ENCODE assay signal across 29 mouse cellular contexts in the genomic region with DNA sequence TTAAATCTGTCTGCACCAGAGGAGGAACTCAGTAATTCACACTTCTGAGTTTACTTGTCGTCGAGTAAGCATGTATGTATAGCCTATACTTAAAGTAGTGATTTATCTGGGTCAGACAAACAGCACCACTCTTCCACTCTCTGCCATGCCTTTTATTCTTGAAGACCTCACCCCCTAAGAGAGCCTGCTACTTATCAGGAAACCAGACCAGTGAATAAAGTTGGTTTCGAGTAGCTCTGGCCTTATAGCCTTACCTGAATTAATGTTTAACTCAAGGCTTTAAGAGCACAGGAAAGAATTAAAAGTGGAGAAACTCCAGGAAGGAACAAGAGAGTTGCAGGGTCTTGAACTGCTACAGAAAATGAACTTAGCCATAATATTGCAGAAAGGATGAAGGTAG.
DNase-seq lines count a peak whose midpoint lies in the region; ATAC-seq and TF ChIP-seq lines count a peak whose summit lies in the region.
"Had no signal": no experiment of that assay in that cellular context is flagged by ENCODE, and none has a peak within 500 bp of the region (broad histone marks: within the 10 kb centered on the region; RNA-seq: fewer than 3 reads in every experiment).

No protein-coding gene starts in this region.

- H3K9me3 ChIP-seq in lung, postnatal 0 days (ENCODE audit: low read length): no peaks in the 10 kb centered on the region
- H3K9me3 ChIP-seq in neural tube, embryonic 15.5 days (replicated peaks): no peaks in the 10 kb centered on the region
- H3K9me3 ChIP-seq: embryonic facial prominence, embryonic 10.5 days; embryonic facial prominence, embryonic 15.5 days; forebrain, embryonic 13.5 days; heart, embryonic 12.5 days; hindbrain, embryonic 13.5 days; liver, embryonic 12.5 days had no signal

- no peaks in the 10 kb centered on the region for H3K36me3 ChIP-seq in lung, postnatal 0 days (ENCODE audit: insufficient read depth, low read length)
- H3K36me3 ChIP-seq in neural tube, embryonic 15.5 days: no peaks in the 10 kb centered on the region
- H3K36me3 ChIP-seq: embryonic facial prominence, embryonic 10.5 days; embryonic facial prominence, embryonic 15.5 days; heart, embryonic 12.5 days; hindbrain, embryonic 13.5 days; liver, embryonic 12.5 days had no signal

- H3K9ac ChIP-seq in lung, postnatal 0 days (replicated peaks; ENCODE audit: low read depth): no peak overlapping the region
- H3K9ac ChIP-seq in neural tube, embryonic 15.5 days (replicated peaks): no peak overlapping the region
- H3K9ac ChIP-seq: embryonic facial prominence, embryonic 15.5 days; forebrain, embryonic 13.5 days; heart, embryonic 12.5 days; hindbrain, embryonic 13.5 days; liver, embryonic 12.5 days; liver, postnatal 0 days had no signal

- 0 out of 2 replicates have a peak overlapping the region, but pooled peaks have one; percentile 46 for H3K27ac ChIP-seq in gastrocnemius, adult 2 months
- no peak overlapping the region for H3K27ac ChIP-seq in lung, postnatal 0 days (ENCODE audit: low read length)
- H3K27ac ChIP-seq in neural tube, embryonic 15.5 days (replicated peaks): no peak overlapping the region
- H3K27ac ChIP-seq: embryonic facial prominence, embryonic 10.5 days; embryonic facial prominence, embryonic 15.5 days; forebrain, embryonic 13.5 days; heart, adult 2 months; hindbrain, embryonic 13.5 days; liver, embryonic 12.5 days had no signal

- no peak overlapping the region for H3K4me2 ChIP-seq in lung, postnatal 0 days (replicated peaks; ENCODE audit: low read depth, low read length)
- no peak overlapping the region for H3K4me2 ChIP-seq in neural tube, embryonic 15.5 days
- H3K4me2 ChIP-seq: embryonic facial prominence, embryonic 15.5 days; forebrain, embryonic 13.5 days; heart, embryonic 12.5 days; hindbrain, embryonic 13.5 days; liver, embryonic 12.5 days had no signal

- H3K4me1 ChIP-seq in lung, postnatal 0 days (ENCODE audit: insufficient read depth, low read depth, low read length): no peaks in the 10 kb centered on the region
- no peaks in the 10 kb centered on the region for H3K4me1 ChIP-seq in lung, adult 2 months (ENCODE audit: control insufficient read depth, insufficient read depth, low read length)
- H3K4me1 ChIP-seq in neural tube, embryonic 15.5 days: no peaks in the 10 kb centered on the region
- H3K4me1 ChIP-seq: embryonic facial prominence, embryonic 15.5 days; forebrain, embryonic 13.5 days; heart, embryonic 12.5 days; hindbrain, embryonic 13.5 days; liver, embryonic 12.5 days had no signal

- no peak for DNase-seq in gastrocnemius, adult 2 months
- no peak for DNase-seq in gastrocnemius, postnatal 25 days
- DNase-seq in kidney, adult 9 months: peak; percentile 13
- DNase-seq in kidney, postnatal 36 days: no peak
- peak; percentile 37 for DNase-seq in lung, postnatal 0 days (ENCODE audit: low spot score)
- DNase-seq in lung, adult 2 months: no peak
- peak; percentile 7 for DNase-seq in yolk sac, embryonic 10.5 days (ENCODE audit: low spot score)
- DNase-seq: adrenal gland, adult 2 months; adrenal gland, postnatal 36 days; cerebellum, adult 2 months; cerebellum, postnatal 14 days; heart, adult 2 months; heart, postnatal 4 days; layer of hippocampus, postnatal 36 days; left cerebral cortex, postnatal 4 days; liver, postnatal 0 days; midbrain, embryonic 14.5 days; retina, postnatal 1 day; right cerebral cortex, postnatal 14 days; thymus, postnatal 4 days had no signal

- 44% methylated on average over 3 of the region's 3 CpGs for WGBS in lung, postnatal 0 days
- WGBS in lung, adult 2 months: 63% methylated on average over 3 of the region's 3 CpGs
- WGBS in neural tube, embryonic 15.5 days: 68% methylated on average over 3 of the region's 3 CpGs

- intact Hi-C loops in gastrocnemius, adult 2 months (cut with DNase I): no loop called here

- TF ChIP-seq EP300 in lung, postnatal 0 days (IDR thresholded peaks at IDR 0.05): no peak

- no peak for TF ChIP-seq POLR2A in lung, adult 2 months (IDR thresholded peaks at IDR 0.05; ENCODE audit: borderline replicate concordance, extremely low read depth, low read depth, low read length)

- H3K4me3 ChIP-seq in gastrocnemius, adult 2 months: no peak overlapping the region
- H3K4me3 ChIP-seq in lung, postnatal 0 days (ENCODE audit: low read depth, low read length): no peak overlapping the region
- no peak overlapping the region for H3K4me3 ChIP-seq in lung, adult 2 months (replicated peaks; ENCODE audit: extremely low read depth, low read depth, low read length)
- H3K4me3 ChIP-seq in neural tube, embryonic 15.5 days (replicated peaks): no peak overlapping the region
- H3K4me3 ChIP-seq: embryonic facial prominence, embryonic 10.5 days; embryonic facial prominence, embryonic 15.5 days; forebrain, embryonic 13.5 days; heart, adult 2 months; heart, embryonic 12.5 days; hindbrain, embryonic 13.5 days; liver, embryonic 12.5 days had no signal

- no peak for ATAC-seq in lung, postnatal 0 days
- ATAC-seq in neural tube, embryonic 15.5 days (ENCODE audit: low FRiP score): no peak
- ATAC-seq: activated CD4-positive, CD25-positive, alpha-beta regulatory T cell, adult 4 months; forebrain, embryonic 13.5 days; liver, embryonic 12.5 days; liver, postnatal 0 days had no signal

- TF ChIP-seq CTCF in gastrocnemius, adult 2 months (IDR thresholded peaks at IDR 0.05): no peak
- no peak for TF ChIP-seq CTCF in lung, postnatal 0 days (IDR thresholded peaks at IDR 0.05)
- TF ChIP-seq CTCF in lung, adult 2 months (IDR thresholded peaks at IDR 0.05; ENCODE audit: insufficient read depth, low read length): no peak

- no peaks in the 10 kb centered on the region for H3K27me3 ChIP-seq in lung, postnatal 0 days (replicated peaks; ENCODE audit: insufficient read depth, low read length)
- H3K27me3 ChIP-seq in neural tube, embryonic 15.5 days (replicated peaks): no peaks in the 10 kb centered on the region
- H3K27me3 ChIP-seq: CH12.LX; embryonic facial prominence, embryonic 15.5 days; forebrain, embryonic 13.5 days; heart, embryonic 12.5 days; hindbrain, embryonic 13.5 days; liver, embryonic 12.5 days had no signal

Comparison
In these comparisons a context has a peak if more than half of its experiments do, and no peak if none do; other contexts are left out.
1. DNase-seq: peak in kidney, adult 9 months (single experiment), lung, postnatal 0 days (single experiment) and yolk sac, embryonic 10.5 days (single experiment); none in gastrocnemius, adult 2 months (single experiment), gastrocnemius, postnatal 25 days (single experiment), kidney, postnatal 36 days (0 of 2) and lung, adult 2 months (single experiment).